Mouse (Mus musculus) hindbrain, embryonic 10.5 days (tissue): ENCODE results near the gene Ccnjl. TPM values are rescaled to one million over a fixed set of nuclear protein-coding genes. Genes with fewer than 3 reads are reported as not detected.

Experiments
- DNase-seq: peaks from one replicate; pipeline ENCODE4 v3.0.0-alpha.2; 2017; ENCODE audit warnings: low spot score
- H3K27ac ChIP-seq: fragments of 300-500 bp; sonication (generic); 2 replicates; pipeline ENCODE4 v1.5.1; 2016; ENCODE audit warnings: mild to moderate bottlenecking, moderate library complexity
- H3K27me3 ChIP-seq: fragments of 300-500 bp; sonication (generic); 2 replicates; pipeline ENCODE4 v1.6.1; 2016; ENCODE audit warnings: mild to moderate bottlenecking; ENCODE audit not compliant: poor library complexity, insufficient read depth, severe bottlenecking
- H3K36me3 ChIP-seq: fragments of 300-500 bp; sonication (generic); 2 replicates; pipeline ENCODE4 v1.6.1; 2016; ENCODE audit warnings: mild to moderate bottlenecking, moderate library complexity
- H3K4me1 ChIP-seq: fragments of 300-500 bp; sonication (generic); replicated peaks from 2 replicates; pipeline ENCODE4 v1.6.1; 2016; ENCODE audit warnings: mild to moderate bottlenecking
- H3K4me3 ChIP-seq: fragments of 300-500 bp; sonication (generic); 2 replicates; pipeline ENCODE4 v1.5.1; 2016; ENCODE audit warnings: mild to moderate bottlenecking, moderate library complexity
- H3K9me3 ChIP-seq: fragments of 300-500 bp; sonication (generic); 2 replicates; pipeline ENCODE4 v1.6.1; 2016; ENCODE audit warnings: mild to moderate bottlenecking, moderate library complexity
- WGBS: fragments of 180-500 bp; shearing (Covaris S2); methylation state at CpG from one replicate; pipeline ENCODE4 v1.1.7; 2016; 5-methylcytosine and 5-hydroxymethylcytosine counted together
- polyA plus RNA-seq: library from polyadenylated mRNA; unstranded; fragments of >200 nt; fragmentation: Nextera tagmentation; extraction: Ambion mirVana; gene quantifications from 2 replicates; pipeline ENCODE4 v1.2.1, GENCODE M21; 2016

Ccnjl gene
- polyA plus RNA-seq, 1 experiment from 2014 or later = 37.4 TPM

GRCm38 (mm10) chr11:43501256-43501655 is 27.3 kb upstream of the Ccnjl start:
- Histone ChIP-seq H3K4me1 (no peaks in the 10 kb centered on the region), H3K27me3 (no peaks in the 10 kb centered on the region), H3K4me3 (no peak overlapping the region), H3K36me3 (no peaks in the 10 kb centered on the region), H3K27ac (no peak overlapping the region), H3K9me3 (peaks cover 4% of the 10 kb centered on the region; the same call in 1 of the 2 replicates)
- no peak for DNase-seq
- 86% methylated on average over 6 of the region's 6 CpGs for WGBS

GRCm38 (mm10) chr11:43505188-43505587 is 23.4 kb upstream of the Ccnjl start:
- Histone ChIP-seq H3K4me1 (no peaks in the 10 kb centered on the region), H3K36me3 (no peaks in the 10 kb centered on the region), H3K4me3 (no peak overlapping the region), H3K27ac (no peak overlapping the region), H3K9me3 (no peaks in the 10 kb centered on the region), H3K27me3 (no peaks in the 10 kb centered on the region)
- WGBS = 90% methylated on average over 7 of the region's 7 CpGs
- no peak for DNase-seq

- H3K27me3 ChIP-seq = no peaks in the 10 kb centered on the region
- no peaks in the 10 kb centered on the region for H3K4me1 ChIP-seq
- H3K9me3 ChIP-seq = no peaks in the 10 kb centered on the region
- no peak overlapping the region for H3K27ac ChIP-seq
- no peak for DNase-seq
- H3K4me3 ChIP-seq = no peak overlapping the region
- 89% methylated on average over 6 of the region's 6 CpGs for WGBS
- no peaks in the 10 kb centered on the region for H3K36me3 ChIP-seq
These were observed 20.6 kb upstream of the Ccnjl start for GRCm38 (mm10) chr11:43507976-43508375.

GRCm38 (mm10) chr11:43509878-43510277 is 18.7 kb upstream of the Ccnjl start:
- no peaks in the 10 kb centered on the region for H3K4me1 ChIP-seq
- 91% methylated on average over 5 of the region's 5 CpGs for WGBS
- DNase-seq = no peak
- H3K4me3 ChIP-seq = no peak overlapping the region
- no peaks in the 10 kb centered on the region for H3K9me3 ChIP-seq
- no peaks in the 10 kb centered on the region for H3K36me3 ChIP-seq
- no peaks in the 10 kb centered on the region for H3K27me3 ChIP-seq
- H3K27ac ChIP-seq = no peak overlapping the region

GRCm38 (mm10) chr11:43512661-43513190 is 15.9 kb upstream of the Ccnjl start:
- Histone ChIP-seq H3K9me3 (no peaks in the 10 kb centered on the region), H3K4me3 (no peak overlapping the region), H3K4me1 (peaks cover 7% of the 10 kb centered on the region), H3K27me3 (no peaks in the 10 kb centered on the region), H3K27ac (no peak overlapping the region), H3K36me3 (no peaks in the 10 kb centered on the region)
- 75% methylated on average over 2 of the region's 2 CpGs for WGBS
- no peak for DNase-seq

DNA sequence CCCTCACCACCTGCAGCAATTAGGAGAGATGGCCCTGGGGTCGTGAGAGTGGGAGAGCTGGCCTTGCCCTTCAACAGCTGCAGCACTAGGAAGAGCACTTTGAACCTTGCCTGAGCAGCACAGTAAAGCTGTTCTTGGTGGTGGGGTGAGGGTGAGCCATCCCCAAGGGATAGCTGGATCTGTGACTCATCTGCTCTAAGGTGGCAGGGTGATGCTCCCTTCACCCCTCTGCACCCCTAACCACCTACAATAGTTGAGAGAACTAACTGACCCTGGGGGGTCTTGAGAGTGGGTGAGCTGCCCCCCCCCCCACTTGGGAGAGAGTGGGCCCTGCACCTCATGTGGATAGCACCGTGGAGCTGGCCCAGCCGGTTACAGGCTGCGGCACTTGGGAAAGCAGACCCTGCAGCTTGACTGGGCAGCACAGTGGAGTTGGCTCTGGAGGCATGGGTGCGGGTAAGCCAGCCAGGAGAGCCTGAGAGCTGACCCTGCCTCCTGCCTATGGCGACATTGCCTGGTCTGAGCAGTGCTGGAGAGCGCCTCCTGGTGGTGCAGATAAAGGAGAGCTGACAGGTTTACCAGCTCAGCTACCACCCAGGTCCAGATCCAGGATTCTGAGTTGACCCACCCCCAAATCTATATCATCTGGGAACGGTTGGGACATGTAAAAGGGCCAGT is 12.1 kb upstream of the Ccnjl start:
- peak overlapping the region; percentile 56; the same call in 1 of the 2 replicates for H3K27ac ChIP-seq

GRCm38 (mm10) chr11:43517641-43518040 is 10.9 kb upstream of the Ccnjl start:
- H3K4me1 ChIP-seq = peaks cover 13% of the 10 kb centered on the region
- H3K27me3 ChIP-seq = no peaks in the 10 kb centered on the region
- H3K36me3 ChIP-seq = no peaks in the 10 kb centered on the region
- no peak overlapping the region for H3K4me3 ChIP-seq
- DNase-seq = no peak
- no peak overlapping the region for H3K27ac ChIP-seq
- WGBS = 68% methylated on average over 11 of the region's 11 CpGs
- no peaks in the 10 kb centered on the region for H3K9me3 ChIP-seq

More for the DNA sequence above, 12.1 kb upstream of the Ccnjl start:
- H3K4me3 ChIP-seq = no peak overlapping the region
- 40% methylated on average over 8 of the region's 8 CpGs for WGBS
- no peaks in the 10 kb centered on the region for H3K9me3 ChIP-seq
- DNase-seq = peak; percentile 66
- H3K27me3 ChIP-seq = no peaks in the 10 kb centered on the region
- H3K4me1 ChIP-seq = peaks cover 13% of the 10 kb centered on the region
- H3K36me3 ChIP-seq = no peaks in the 10 kb centered on the region

- H3K36me3 ChIP-seq = no peaks in the 10 kb centered on the region
- H3K27me3 ChIP-seq = no peaks in the 10 kb centered on the region
- no peak overlapping the region for H3K27ac ChIP-seq
- H3K4me3 ChIP-seq = no peak overlapping the region
- DNase-seq = no peak
- H3K9me3 ChIP-seq = no peaks in the 10 kb centered on the region
- peaks cover 13% of the 10 kb centered on the region for H3K4me1 ChIP-seq
These were observed 10.5 kb upstream of the Ccnjl start for GRCm38 (mm10) chr11:43518086-43518485.

- Histone ChIP-seq H3K27ac (no peak overlapping the region), H3K27me3 (no peaks in the 10 kb centered on the region), H3K4me1 (peaks cover 13% of the 10 kb centered on the region), H3K9me3 (no peaks in the 10 kb centered on the region), H3K36me3 (no peaks in the 10 kb centered on the region), H3K4me3 (no peak overlapping the region)
- DNase-seq = no peak
These were observed 9.8 kb upstream of the Ccnjl start for GRCm38 (mm10) chr11:43518821-43519220.

- H3K27me3 ChIP-seq = no peaks in the 10 kb centered on the region
- 84% methylated on average over 3 of the region's 3 CpGs for WGBS
- H3K36me3 ChIP-seq = no peaks in the 10 kb centered on the region
- H3K4me3 ChIP-seq = no peak overlapping the region
- DNase-seq = no peak
- peaks cover 13% of the 10 kb centered on the region for H3K4me1 ChIP-seq
- H3K9me3 ChIP-seq = no peaks in the 10 kb centered on the region
- H3K27ac ChIP-seq = no peak overlapping the region
These were observed 8.1 kb upstream of the Ccnjl start for GRCm38 (mm10) chr11:43520521-43520920.

GRCm38 (mm10) chr11:43528078-43528682 is 404 bp upstream of the Ccnjl start:
- no peak for DNase-seq
- Histone ChIP-seq H3K27ac (peak overlapping the region; percentile 98), H3K27me3 (no peaks in the 10 kb centered on the region), H3K9me3 (no peaks in the 10 kb centered on the region), H3K36me3 (peaks cover 30% of the 10 kb centered on the region), H3K4me1 (peaks cover 48% of the 10 kb centered on the region), H3K4me3 (peak overlapping the region; percentile 83)
- WGBS = under 1% methylated on average over 25 of the region's 25 CpGs

DNA sequence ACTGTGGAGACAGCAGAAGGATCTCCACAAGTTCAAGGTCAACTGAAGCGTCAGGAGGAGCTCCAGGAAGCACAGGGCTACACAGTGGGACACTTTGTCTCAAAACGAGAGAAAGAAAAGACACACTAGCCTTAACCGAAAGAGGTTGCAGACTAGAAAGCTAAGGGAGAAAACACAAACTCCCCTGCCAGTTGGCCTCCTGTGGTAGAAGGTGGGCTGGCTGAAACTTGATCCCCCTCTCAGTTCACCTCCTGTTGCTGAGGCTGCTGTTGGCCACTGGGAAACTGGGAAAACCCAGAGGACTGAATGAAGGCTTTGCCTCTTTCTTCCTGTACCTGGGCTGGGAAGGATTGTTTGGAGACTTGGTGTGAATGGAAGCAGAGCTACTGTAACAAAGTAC is 1.5 kb downstream of the Ccnjl start:
- H3K4me3 ChIP-seq = peak overlapping the region; percentile 83
- peaks cover 50% of the 10 kb centered on the region for H3K4me1 ChIP-seq
- H3K36me3 ChIP-seq = peaks cover 48% of the 10 kb centered on the region
- DNase-seq = no peak
- H3K27me3 ChIP-seq = no peaks in the 10 kb centered on the region
- no peaks in the 10 kb centered on the region for H3K9me3 ChIP-seq
- WGBS = 7% methylated on average over 3 of the region's 3 CpGs
- peak overlapping the region; percentile 98 for H3K27ac ChIP-seq

- peak overlapping the region; percentile 67 for H3K27ac ChIP-seq
- no peaks in the 10 kb centered on the region for H3K27me3 ChIP-seq
- peaks cover 64% of the 10 kb centered on the region for H3K36me3 ChIP-seq
- WGBS = 69% methylated on average over 5 of the region's 5 CpGs
- no peak for DNase-seq
- H3K9me3 ChIP-seq = no peaks in the 10 kb centered on the region
- 0 out of 2 replicates have a peak overlapping the region, but pooled peaks have one; percentile 83 for H3K4me3 ChIP-seq
- H3K4me1 ChIP-seq = peaks cover 52% of the 10 kb centered on the region
These were observed 3.0 kb downstream of the Ccnjl start for GRCm38 (mm10) chr11:43531619-43532018.
